Mouse (Mus musculus): ENCODE measurements around the gene Cpne8. TPM values are rescaled to one million over a fixed set of nuclear protein-coding genes. Genes with fewer than 3 reads are reported as not detected.

The Cpne8 gene
- polyA plus RNA-seq, 1 experiment from 2014 or later: 13.9 TPM

GRCm38 (mm10) chr15:90595592-90595991 lies 83.6 kb downstream of the Cpne8 start:
- no peak for TF ChIP-seq CTCF (IDR thresholded peaks at IDR 0.05; ENCODE audit: low read depth)
- H3K27ac ChIP-seq (ENCODE audit: low read depth): no peak overlapping the region
- no peak overlapping the region for H3K9ac ChIP-seq
- no peaks in the 10 kb centered on the region for H3K36me3 ChIP-seq (ENCODE audit: insufficient read depth)
- WGBS: 84% methylated on average over 2 of the region's 2 CpGs
- ATAC-seq (ENCODE audit: insufficient read depth) (no peak), DNase-seq (no peak)
- no peaks in the 10 kb centered on the region for H3K27me3 ChIP-seq (ENCODE audit: insufficient read depth, low read length)
- H3K4me2 ChIP-seq: no peak overlapping the region
- H3K4me1 ChIP-seq (ENCODE audit: insufficient read depth): no peaks in the 10 kb centered on the region
- no peaks in the 10 kb centered on the region for H3K9me3 ChIP-seq (ENCODE audit: low read depth, low read length)
- H3K4me3 ChIP-seq (ENCODE audit: low read depth, low read length): no peak overlapping the region

GRCm38 (mm10) chr15:90589587-90589986 lies 89.6 kb downstream of the Cpne8 start:
- no peak for TF ChIP-seq CTCF (IDR thresholded peaks at IDR 0.05; ENCODE audit: low read depth)
- Histone ChIP-seq H3K4me2 (no peak overlapping the region), H3K4me3 (ENCODE audit: low read depth, low read length) (no peak overlapping the region), H3K4me1 (ENCODE audit: insufficient read depth) (no peaks in the 10 kb centered on the region), H3K36me3 (ENCODE audit: insufficient read depth) (no peaks in the 10 kb centered on the region), H3K27ac (ENCODE audit: low read depth) (no peak overlapping the region), H3K27me3 (ENCODE audit: insufficient read depth, low read length) (no peaks in the 10 kb centered on the region), H3K9me3 (ENCODE audit: low read depth, low read length) (no peaks in the 10 kb centered on the region), H3K9ac (no peak overlapping the region)
- 33% methylated on average over 7 of the region's 7 CpGs for WGBS
- DNase-seq: no peak
- no peak for ATAC-seq (ENCODE audit: insufficient read depth)

GRCm38 (mm10) chr15:90577402-90577801 lies 101.8 kb downstream of the Cpne8 start:
- ATAC-seq (ENCODE audit: insufficient read depth): no peak
- H3K9ac ChIP-seq: no peak overlapping the region
- no peaks in the 10 kb centered on the region for H3K9me3 ChIP-seq (ENCODE audit: low read depth, low read length)
- no peak overlapping the region for H3K27ac ChIP-seq (ENCODE audit: low read depth)
- H3K4me3 ChIP-seq (ENCODE audit: low read depth, low read length): no peak overlapping the region
- H3K27me3 ChIP-seq (ENCODE audit: insufficient read depth, low read length): no peaks in the 10 kb centered on the region
- H3K4me2 ChIP-seq: no peak overlapping the region
- WGBS: 86% methylated on average over 3 of the region's 3 CpGs
- DNase-seq: no peak
- no peak for TF ChIP-seq CTCF (IDR thresholded peaks at IDR 0.05; ENCODE audit: low read depth)
- no peaks in the 10 kb centered on the region for H3K36me3 ChIP-seq (ENCODE audit: insufficient read depth)
- no peaks in the 10 kb centered on the region for H3K4me1 ChIP-seq (ENCODE audit: insufficient read depth)

GRCm38 (mm10) chr15:90569246-90569645 lies 110.0 kb downstream of the Cpne8 start:
- Histone ChIP-seq H3K4me2 (no peak overlapping the region), H3K27me3 (ENCODE audit: insufficient read depth, low read length) (no peaks in the 10 kb centered on the region), H3K4me3 (ENCODE audit: low read depth, low read length) (no peak overlapping the region), H3K36me3 (ENCODE audit: insufficient read depth) (no peaks in the 10 kb centered on the region), H3K9ac (no peak overlapping the region), H3K27ac (ENCODE audit: low read depth) (no peak overlapping the region), H3K9me3 (ENCODE audit: low read depth, low read length) (no peaks in the 10 kb centered on the region), H3K4me1 (ENCODE audit: insufficient read depth) (no peaks in the 10 kb centered on the region)
- no peak for ATAC-seq (ENCODE audit: insufficient read depth)
- WGBS: 81% methylated on average over 4 of the region's 4 CpGs
- DNase-seq: no peak
- TF ChIP-seq CTCF (IDR thresholded peaks at IDR 0.05; ENCODE audit: low read depth): no peak

GRCm38 (mm10) chr15:90568050-90568449 lies 111.2 kb downstream of the Cpne8 start:
- Histone ChIP-seq H3K4me3 (ENCODE audit: low read depth, low read length) (no peak overlapping the region), H3K27me3 (ENCODE audit: insufficient read depth, low read length) (no peaks in the 10 kb centered on the region), H3K4me1 (ENCODE audit: insufficient read depth) (no peaks in the 10 kb centered on the region), H3K4me2 (no peak overlapping the region), H3K9ac (no peak overlapping the region), H3K36me3 (ENCODE audit: insufficient read depth) (no peaks in the 10 kb centered on the region), H3K27ac (ENCODE audit: low read depth) (no peak overlapping the region), H3K9me3 (ENCODE audit: low read depth, low read length) (no peaks in the 10 kb centered on the region)
- ATAC-seq (ENCODE audit: insufficient read depth) (no peak), DNase-seq (no peak)
- 74% methylated on average over 4 of the region's 4 CpGs for WGBS
- TF ChIP-seq CTCF (IDR thresholded peaks at IDR 0.05; ENCODE audit: low read depth): no peak

GRCm38 (mm10) chr15:90563996-90564395 lies 115.2 kb downstream of the Cpne8 start:
- Histone ChIP-seq H3K9ac (no peak overlapping the region), H3K36me3 (ENCODE audit: insufficient read depth) (no peaks in the 10 kb centered on the region), H3K27ac (ENCODE audit: low read depth) (no peak overlapping the region), H3K27me3 (ENCODE audit: insufficient read depth, low read length) (no peaks in the 10 kb centered on the region), H3K4me1 (ENCODE audit: insufficient read depth) (no peaks in the 10 kb centered on the region), H3K4me3 (ENCODE audit: low read depth, low read length) (no peak overlapping the region), H3K4me2 (no peak overlapping the region), H3K9me3 (ENCODE audit: low read depth, low read length) (no peaks in the 10 kb centered on the region)
- ATAC-seq (ENCODE audit: insufficient read depth) (no peak), DNase-seq (no peak)
- no peak for TF ChIP-seq CTCF (IDR thresholded peaks at IDR 0.05; ENCODE audit: low read depth)
- 52% methylated on average over 3 of the region's 3 CpGs for WGBS

- 73% methylated on average over 12 of the region's 12 CpGs for WGBS
- Histone ChIP-seq H3K9ac (no peak overlapping the region), H3K4me3 (ENCODE audit: low read depth, low read length) (no peak overlapping the region), H3K4me2 (no peak overlapping the region), H3K4me1 (ENCODE audit: insufficient read depth) (no peaks in the 10 kb centered on the region), H3K27ac (ENCODE audit: low read depth) (no peak overlapping the region), H3K36me3 (ENCODE audit: insufficient read depth) (no peaks in the 10 kb centered on the region), H3K9me3 (ENCODE audit: low read depth, low read length) (no peaks in the 10 kb centered on the region), H3K27me3 (ENCODE audit: insufficient read depth, low read length) (no peaks in the 10 kb centered on the region)
- ATAC-seq (ENCODE audit: insufficient read depth) (no peak), DNase-seq (no peak)
- TF ChIP-seq CTCF (IDR thresholded peaks at IDR 0.05; ENCODE audit: low read depth): no peak
Observed at GRCm38 (mm10) chr15:90561613-90562012, 117.6 kb downstream of the Cpne8 start.

GRCm38 (mm10) chr15:90548589-90548988 lies 130.6 kb downstream of the Cpne8 start:
- no peaks in the 10 kb centered on the region for H3K9me3 ChIP-seq (ENCODE audit: low read depth, low read length)
- H3K27me3 ChIP-seq (ENCODE audit: insufficient read depth, low read length): no peaks in the 10 kb centered on the region
- DNase-seq (no peak), ATAC-seq (ENCODE audit: insufficient read depth) (no peak)
- H3K9ac ChIP-seq: no peak overlapping the region
- no peak for TF ChIP-seq CTCF (IDR thresholded peaks at IDR 0.05; ENCODE audit: low read depth)
- H3K4me2 ChIP-seq: no peak overlapping the region
- H3K4me1 ChIP-seq (ENCODE audit: insufficient read depth): no peaks in the 10 kb centered on the region
- H3K27ac ChIP-seq (ENCODE audit: low read depth): no peak overlapping the region
- no peaks in the 10 kb centered on the region for H3K36me3 ChIP-seq (ENCODE audit: insufficient read depth)
- WGBS: 89% methylated on average over 7 of the region's 7 CpGs
- H3K4me3 ChIP-seq (ENCODE audit: low read depth, low read length): no peak overlapping the region

Measured in lung, embryonic 14.5 days (tissue).